Mouse (Mus musculus) megakaryocyte progenitor cell, adult 5-6 weeks (primary cell): ENCODE measurements at regions not wholly inside any gene's neighbourhood (a gene's known extent, or its start where the extent isn't known, plus 50 kb on each side); places are given as distances from the start of the nearest gene placed in this dataset.

Experiments used
- ATAC-seq: replicated peaks from 2 replicates; pipeline ENCODE4 v1.8.0; 2016; ENCODE audit warnings: mild to moderate bottlenecking, moderate TSS enrichment, inconsistent platforms; ENCODE audit not compliant: poor library complexity

DNA sequence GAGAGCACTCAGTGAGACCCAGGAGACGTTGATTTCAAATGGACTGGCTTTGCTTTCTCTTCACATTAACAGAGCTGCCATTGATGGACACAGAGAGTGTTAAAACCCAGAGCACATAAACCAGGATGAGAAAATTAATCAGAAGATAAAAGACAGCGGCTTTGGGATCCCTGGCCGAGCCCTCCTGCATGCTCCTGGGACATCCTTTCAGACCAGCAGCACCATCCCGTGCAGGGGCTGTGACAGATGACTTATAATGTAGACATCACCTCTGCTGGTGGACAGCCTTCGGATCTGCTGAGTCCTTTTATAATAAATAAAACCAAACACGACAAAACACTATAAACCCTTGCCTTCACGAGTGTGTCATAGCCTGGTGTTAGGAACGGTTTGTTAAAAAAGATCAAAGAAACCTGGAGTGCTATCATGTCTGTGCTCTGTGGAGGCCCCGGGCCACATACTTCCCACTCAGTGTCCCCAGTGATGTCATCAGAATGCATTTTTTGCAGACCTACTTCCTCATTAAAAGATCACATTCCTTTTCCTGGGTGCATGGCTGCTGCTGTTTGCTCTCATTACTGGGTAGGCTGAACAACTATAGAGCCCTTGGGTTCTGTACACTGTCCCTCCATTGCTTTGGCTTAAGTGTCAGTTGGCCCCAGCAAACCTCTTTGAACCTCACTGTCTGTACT is 130.2 kb upstream of the Serp2 start:
- ATAC-seq: peak; percentile 49

DNA sequence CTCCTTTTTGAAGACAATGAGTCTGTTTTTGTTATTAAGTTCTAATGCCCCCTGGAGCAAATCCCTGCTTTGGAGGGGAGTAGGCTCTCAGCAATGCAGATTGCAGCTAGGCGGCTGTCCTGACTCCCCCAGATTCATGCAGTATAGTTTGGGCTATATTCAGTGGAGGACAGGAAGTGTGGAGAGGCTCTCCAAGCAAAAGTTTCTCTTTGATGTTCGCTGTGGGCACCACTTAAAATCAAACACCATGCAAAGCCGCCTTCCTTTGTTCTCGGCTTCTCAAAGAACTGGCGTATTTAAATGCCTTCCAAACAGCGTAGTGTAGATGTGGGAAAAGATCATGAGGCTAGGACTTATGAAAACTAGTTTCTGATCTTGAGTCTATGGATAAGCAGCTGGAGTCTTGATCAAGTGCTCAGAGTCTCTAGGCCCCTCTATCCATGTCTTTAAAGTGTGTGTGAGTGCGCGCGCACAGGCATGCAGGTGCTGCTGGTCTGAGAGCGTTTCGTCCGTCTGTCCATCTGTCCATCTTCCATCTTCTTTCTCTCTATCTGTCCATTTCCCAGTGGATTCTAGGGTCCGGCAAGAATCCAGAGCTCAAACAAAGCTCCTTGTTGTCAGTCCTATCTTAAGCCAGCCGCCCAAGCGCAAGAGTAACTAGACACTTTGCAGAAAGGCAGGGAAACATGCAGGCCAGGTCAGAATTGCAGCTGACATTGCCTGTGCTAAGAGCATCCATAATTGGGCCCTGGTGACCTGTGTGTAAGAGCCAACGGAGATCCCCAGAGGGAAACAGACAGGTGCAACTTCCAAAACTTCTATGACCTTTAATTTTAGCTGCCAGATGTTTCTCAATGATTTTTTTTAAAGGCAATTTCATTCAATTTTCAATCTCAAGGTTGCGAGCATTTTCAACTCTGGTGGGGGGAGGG is 129.4 kb upstream of the Serp2 start:
- ATAC-seq: no peak

DNA sequence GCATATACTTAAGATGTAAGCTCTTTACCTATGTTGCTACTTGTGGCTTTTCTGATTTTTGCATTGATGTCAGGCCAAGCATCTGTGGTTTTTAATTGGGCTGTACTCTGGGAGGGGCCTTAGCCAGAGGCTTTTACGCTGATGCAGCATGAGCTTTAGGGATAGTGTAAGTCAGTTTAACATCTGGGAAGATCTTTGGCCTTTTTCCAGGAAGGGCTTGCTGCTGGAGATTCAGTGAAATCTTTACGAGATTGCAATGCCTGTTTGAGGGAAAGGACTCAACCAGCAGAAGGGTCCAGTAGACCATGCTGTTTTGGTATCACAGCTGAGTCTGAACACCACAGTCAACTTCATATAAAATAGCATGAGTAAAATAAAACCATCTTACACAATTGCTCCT is 127.6 kb upstream of the Serp2 start:
- no peak for ATAC-seq

DNA sequence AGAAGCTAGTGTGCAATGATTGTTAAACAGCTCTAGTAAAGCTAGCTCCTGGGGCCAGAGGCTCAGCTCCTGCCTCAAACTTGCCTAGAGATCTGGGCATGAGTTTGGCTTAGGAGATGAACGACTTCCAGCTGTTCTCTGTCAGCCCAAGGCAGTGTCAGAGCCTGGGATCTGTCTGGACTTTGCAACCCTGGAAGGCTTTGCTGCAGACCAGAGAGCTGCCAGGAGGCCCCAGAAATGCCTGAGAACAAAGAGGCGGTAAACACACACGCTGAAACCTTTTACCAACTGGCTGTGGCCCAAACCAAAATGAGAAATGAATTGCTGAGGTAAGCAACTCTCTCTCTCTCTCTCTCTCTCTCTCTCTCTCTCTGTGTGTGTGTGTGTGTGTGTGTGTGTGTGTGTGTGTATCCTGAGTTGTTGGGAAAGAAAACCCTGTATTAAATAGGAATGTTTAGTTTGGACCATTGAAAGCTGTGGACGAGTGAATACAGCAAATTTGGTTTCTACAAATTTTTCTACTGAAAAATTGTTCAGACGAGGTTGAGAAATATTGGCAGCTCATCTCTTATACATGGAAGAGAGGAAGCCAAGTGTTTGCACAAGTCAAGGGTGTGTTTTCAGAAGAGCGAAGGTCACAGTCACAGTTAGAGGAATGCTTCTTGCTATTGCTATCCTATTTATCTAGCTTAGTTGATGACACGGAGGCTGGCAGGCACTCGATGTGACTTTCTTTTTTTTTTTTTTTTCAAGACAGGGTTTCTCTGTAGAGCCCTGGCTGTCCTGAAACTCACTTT is 125.1 kb upstream of the Serp2 start:
- ATAC-seq: no peak; the same call in 1 of the 2 replicates

DNA sequence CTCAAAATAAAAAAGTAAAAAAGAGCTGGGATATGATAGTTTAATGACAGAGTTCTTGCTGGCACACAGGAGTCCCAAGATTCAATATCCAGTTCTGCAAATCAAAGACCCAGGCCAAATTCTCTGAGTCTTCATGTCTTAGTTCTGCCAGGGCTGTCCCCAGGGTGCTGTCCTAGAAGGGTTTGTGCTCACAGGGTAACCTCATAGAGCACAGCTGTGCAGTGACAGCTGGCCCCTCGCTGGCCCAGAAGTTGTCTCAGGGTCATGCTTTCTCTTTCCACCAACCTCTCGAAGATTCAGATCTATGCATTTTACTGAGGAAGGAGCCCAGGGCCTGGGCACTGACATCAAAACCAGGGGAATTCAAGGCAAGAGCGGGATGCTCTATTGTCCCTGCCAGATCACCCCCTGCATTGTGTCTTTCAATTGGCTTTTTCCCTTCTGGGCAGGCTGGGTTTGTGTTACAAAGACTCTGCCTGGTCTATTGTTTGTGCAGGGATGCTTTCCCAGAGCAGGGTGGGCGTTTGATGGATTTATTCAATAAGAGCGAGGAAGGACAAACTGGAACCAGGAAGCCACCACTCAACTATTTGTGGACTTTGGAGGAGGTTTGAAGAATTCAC is 121.9 kb upstream of the Serp2 start:
- no peak for ATAC-seq

DNA sequence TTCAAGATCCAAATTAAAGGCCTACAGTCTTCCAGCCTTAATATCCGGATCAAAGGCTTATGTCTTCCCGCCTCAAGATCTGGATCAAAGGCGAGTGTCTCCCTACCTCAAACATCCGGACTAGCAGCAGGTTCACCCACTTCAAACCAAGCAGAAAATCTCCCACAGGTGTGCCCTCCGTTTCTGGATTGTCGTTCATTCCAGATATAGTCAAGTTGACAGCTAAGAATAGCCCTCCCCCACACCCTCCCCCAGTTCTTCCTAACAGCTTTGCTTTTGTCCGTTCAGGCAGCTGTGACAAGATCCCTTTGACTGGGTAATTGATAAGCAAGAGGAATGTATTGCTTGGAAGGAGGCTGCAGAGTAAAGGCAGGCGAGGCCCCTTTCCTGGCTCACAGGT is 118.3 kb upstream of the Serp2 start:
- ATAC-seq: no peak

DNA sequence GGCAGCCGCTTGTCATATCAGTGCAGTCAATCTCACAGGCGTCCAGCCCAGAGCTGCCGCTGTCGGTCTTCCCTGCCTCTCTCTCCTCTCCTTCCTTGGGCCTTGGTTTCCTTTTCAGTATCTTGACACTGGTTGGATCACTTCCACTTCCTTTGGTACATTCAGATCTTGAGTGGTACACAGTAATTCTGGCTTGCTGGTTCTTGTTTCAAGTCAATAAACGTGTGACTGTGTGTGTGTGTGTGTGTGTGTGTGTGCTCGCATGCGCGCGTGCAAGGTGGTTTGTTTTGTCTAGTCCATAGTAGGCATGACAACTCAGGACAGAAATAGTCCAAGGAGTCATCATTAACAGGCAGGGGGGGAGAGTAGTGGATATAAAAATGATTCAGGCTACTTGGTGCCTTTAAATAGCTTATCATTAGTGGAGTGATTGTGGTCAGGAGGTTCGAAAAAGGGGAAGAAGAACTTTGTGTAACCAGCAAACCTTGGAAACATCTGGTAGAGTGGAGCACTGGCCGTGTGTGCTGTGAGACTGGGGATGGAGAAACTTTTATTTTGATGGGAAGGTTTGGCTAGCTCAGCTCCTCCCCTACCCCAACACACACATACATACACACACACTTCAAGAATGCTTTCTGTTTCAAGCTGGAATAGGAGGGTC is 117.1 kb upstream of the Serp2 start:
- peak; percentile 86 for ATAC-seq

DNA sequence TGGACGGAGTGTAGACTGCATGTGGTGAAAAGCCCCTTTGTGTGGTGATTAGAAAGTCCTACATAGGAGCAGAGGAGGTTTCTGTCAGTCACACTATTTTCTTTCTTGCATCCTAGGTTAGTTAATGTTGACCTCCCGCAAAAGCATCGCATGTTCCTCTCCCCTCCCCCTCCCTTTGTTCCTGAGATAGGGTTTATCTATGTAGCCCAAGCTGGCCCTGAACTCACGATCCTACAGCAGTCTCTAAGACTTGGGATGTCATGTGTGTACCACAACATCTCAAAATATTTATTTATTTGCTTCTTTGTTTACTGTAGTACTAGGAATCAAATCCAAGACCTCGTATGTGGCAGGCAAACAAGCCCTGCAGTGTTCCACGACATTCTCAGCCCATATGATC is 116.2 kb upstream of the Serp2 start:
- no peak for ATAC-seq

DNA sequence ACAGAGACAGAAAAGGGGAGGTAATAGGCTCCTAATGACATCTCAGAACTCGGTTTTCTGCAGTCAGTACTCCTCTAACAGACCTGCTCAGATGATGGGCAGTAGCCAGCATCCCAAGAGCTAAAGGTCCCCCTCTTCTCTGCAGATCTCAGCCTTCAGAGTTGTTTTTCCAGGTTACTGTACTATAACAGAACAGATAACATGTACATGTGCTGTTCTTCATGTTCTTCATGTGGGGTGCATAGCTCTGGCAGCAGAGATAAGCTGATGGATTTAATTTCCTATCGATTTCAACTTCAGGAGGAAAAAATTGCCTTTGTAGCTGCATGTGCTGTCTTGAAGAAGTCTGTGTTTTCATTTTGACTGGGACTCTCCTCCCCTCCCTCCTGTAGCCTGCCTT is 115.8 kb upstream of the Serp2 start:
- no peak for ATAC-seq

DNA sequence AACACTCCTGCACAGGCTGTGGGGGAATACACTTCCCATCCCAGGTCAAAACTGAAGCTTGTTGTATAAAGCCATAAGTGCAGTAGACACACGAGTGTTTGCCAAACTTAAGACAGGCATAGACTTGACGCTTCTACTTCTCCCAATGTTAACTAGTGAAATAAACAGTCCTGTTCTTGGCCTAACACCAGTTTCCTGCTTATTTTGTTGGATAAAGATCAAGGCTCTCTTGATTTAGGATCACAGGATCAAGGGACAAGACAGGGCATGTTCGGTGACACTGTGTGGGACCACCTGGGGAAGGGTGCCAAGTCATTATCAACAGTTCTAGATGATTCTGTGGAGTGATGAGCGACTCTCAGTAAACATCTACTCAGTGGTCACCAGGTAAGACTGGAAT is 114.3 kb upstream of the Serp2 start:
- ATAC-seq: no peak

DNA sequence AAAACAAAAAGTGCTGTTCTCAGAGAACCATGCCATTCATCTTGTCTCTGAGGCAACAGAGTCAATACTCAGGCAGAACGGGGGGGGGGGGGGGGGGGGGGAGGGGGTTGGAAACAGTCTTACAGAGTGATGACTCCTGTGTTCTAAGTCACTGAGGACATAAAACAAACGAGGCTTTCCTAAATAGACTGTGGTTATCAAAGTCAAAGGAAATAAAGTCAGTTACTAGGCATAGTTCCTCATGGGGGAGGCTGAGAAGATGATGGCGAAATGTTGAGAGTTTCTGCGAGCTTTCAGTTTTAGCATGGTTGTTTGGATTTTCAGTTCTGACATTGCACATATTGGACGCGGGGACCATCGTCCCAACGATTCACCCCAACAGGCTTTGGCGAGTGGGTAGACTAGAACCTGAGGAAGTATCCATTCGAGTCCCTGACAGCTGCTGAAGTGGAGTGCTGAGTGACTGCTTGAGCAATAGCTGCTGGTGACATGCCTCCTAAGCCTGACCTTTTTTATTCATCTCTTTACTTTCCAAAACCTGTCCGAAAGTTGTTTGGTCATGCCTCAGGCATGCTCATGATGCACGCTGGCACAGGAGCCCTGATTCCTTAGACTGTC is 109.2 kb upstream of the Serp2 start:
- peak; percentile 73 for ATAC-seq

DNA sequence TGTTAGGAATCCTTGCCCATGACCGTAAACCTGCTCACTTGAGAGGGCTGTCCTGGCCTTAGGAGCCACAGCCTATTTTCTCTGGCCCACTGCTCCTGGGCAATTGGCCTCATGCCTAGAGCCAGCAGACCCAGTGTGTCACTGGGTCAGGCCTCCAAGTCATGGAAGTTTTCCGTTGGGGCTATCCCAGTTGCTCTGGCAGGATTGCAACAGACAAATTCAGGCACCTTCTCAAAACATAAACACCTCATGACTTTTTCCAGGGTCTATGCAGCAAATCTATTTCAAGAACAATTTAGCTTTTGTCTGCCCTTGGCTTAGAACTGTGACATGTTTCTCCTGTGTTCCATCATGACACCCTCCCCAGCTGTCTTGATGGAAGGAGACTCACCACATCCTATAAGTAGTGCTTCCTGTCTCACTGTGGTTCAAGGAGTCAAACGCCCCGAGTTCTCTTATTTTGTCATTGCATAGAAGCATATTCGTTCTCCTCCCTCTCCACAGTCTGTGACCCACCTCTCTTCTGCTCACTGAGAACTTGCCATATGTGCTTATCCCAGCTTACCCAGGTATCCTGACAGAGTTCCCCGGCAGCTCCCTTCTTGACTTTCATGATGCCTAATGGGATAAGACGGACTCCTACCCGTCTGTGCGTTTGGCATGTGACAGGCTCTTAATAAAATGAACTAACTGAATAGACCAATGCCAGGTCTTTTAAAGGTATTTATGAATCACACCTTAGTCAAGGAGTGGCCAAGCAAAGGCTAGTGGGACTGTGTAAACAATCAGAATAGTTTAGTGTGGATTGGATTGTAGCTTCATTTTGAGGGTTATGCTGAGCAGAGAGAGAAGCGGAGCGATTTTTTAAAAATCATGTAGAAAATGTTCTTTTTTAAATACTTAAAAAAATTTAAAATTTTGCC is 108.2 kb upstream of the Serp2 start:
- ATAC-seq: peak; percentile 76

DNA sequence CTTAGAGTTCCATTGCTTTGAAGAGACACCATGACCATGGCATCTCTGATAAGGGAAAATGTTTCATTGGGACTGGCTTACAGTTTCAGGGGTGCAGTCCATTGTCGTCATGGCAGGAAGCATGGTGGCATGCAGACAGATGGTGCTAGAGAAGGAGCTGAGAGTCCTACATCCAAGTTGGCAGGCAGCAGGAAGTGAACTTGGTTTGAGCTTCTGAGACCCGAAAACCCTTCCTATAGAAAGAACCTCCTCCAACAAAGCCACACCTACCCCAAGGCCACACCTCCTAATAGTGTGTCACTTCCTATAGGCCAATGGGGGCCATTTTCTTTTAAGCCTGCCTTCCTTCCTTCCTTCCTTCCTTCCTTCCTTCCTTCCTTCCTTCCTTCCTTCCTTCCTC is 107.1 kb upstream of the Serp2 start:
- no peak for ATAC-seq

DNA sequence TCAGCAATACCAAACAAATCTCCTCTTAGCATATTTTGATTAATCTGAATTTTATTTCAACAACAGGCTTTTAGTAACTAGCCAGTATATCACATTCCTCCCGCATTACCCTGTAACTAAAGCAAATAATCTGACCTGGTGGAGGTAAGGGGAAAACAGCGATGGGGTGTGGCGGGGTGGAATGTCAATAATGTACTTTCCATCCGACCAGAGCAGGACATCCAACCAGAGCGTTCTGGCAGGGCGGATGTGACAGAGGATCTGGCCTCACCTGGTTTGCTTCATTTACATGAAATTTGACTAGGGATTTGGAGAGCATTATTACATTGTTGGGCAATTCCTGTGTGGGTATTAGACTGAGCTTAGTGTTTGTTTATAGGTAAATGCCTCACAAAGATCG is 106.2 kb upstream of the Serp2 start:
- no peak for ATAC-seq

DNA sequence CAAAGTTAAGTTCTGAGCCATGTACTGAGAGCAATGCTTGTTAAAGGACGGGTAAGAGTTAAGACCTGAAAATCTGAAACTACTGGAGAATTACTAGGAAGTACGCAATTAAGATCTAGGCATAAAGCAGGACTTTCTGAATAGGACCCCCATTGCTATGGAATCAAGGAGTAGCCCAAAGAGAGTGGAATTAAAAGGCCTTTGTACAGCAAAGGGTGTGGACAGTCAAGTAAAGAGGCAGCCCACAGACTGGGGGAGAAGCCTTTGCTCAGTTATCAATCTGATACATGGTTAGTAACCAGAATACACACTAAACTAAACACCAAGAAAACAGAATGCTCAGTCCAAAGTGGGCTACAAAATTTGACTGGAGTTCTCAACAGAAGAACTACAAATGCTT is 104.2 kb upstream of the Serp2 start:
- ATAC-seq: no peak

DNA sequence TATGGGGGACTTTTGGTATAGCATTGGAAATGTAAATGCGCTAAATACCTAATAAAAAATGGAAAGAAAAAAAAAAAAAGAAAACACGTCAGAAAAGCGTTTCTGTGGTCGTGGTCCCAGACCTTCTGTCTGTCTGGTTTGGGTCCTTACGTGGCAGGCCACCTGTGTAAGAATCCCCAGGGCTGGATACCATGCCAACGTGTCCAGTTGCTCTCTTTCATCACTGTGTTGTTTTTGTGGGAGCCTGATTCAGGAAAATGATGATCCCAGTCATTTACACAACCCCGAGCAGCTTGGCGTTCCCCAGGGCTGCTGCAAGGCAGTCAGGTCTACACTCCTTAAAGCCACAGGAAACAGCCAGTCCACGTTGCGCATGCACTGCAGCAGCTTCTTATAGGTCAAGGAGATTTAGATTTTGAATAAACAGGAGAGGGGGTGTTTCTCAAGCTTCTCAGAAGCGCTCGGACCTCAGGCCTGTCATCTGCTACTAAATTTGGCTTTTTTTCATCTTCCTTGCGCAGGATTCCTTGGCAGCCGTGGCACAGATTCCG is 102.3 kb upstream of the Serp2 start:
- peak; percentile 10; the same call in 1 of the 2 replicates for ATAC-seq

DNA sequence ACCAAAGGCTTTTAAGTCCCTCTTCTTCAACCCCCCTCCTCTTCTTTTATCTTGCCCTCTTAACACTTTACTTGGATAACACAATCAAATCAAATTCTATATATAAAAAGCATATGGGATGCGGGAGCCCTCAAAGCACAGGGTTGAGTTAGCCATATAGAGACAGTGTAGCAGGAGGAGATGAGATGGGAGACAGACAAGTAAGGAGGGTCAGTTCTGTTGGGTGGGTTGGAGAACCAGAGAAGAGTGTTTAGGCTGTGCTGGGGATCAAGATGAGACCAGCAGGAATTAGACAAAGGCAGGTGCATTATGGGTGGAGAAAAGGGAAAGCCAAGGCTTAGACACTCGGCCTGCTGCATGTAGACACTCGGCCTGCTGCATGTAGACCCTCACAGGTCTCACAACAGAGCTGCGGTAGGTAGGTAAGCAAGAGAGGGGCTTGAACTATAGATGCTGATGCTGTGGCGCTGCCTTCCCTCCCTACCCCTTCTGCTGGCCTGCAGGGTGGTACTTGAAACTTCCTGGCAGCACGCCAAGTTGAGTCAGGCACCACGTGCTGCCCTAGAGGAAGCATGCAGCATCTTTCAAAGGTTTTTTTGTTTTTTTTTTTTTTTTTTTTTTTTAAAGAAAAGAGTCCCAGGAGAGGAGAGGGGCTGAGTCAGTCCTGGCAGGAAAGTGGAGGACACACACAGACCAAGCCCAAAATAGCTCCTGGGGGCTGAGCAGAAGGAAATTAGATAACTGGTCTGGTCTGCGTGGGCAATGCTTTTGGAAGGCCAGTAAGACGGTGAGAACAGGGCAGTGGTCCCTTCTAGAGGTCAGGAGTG is 101.3 kb upstream of the Serp2 start:
- ATAC-seq: peak; percentile 67

DNA sequence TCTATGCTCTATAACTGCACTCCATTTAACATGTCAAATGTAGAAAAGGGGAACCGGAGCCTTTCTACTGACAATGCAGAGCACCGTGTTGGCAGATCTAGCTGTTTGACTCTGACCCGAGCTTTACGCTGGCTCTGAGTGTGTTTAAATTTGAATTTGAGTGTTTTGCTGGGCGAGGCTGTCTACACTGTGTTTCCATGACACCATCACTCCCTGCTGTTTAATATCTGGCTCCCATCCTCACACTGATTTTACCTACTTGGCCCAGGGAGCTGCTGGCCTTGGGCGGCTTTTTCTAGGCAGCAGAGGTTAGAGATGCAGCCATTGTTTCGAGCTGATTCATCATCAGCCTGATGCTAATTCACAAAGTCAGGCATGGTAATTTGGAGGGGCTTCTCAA is 100.7 kb upstream of the Serp2 start:
- peak; percentile 30; the same call in 1 of the 2 replicates for ATAC-seq
